Mouse (Mus musculus) kidney, adult 2 months (tissue): ENCODE measurements around the gene Ankdd1b.

Experiments
- CTCF ChIP-seq: fragments of 200-500 bp; conservative IDR thresholded peaks from 2 replicates; pipeline ENCODE4 v1.5.1; 2011; ENCODE audit warnings: low read depth, mild to moderate bottlenecking, control low read depth, low read length, moderate library complexity, mixed read lengths; ENCODE audit not compliant: insufficient read depth, insufficient read length
- POLR2A ChIP-seq: fragments of 200-500 bp; IDR thresholded peaks from one replicate; pipeline ENCODE4 v1.6.1; 2011; ENCODE audit warnings: low read depth, low read length, control low read depth

DNA sequence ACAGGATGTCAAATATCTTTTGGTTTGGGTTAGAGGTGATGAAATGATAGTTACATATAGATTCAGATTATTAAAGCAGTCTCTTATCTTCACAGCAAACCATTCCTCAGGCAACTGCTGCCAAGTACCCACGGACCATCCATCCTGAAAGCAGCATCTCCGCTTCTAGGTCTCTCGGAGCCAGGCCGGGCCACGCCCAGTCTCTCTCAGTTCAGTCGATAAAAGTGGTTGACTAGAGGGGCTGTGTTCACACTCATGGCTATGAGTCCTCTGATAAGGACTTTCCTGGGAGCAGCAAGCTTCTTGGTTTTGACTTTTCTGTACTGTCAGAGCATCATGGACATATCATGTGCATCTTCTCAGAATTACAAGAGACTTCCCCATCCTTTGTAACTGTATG lies 56.6 kb downstream of the Ankdd1b start:
- TF ChIP-seq POLR2A: no peak
- TF ChIP-seq CTCF: no peak
